Mouse (Mus musculus) layer of hippocampus, adult 9-10 months (tissue): ENCODE data around the gene Carmil1.

ENCODE experiments used
- DNase-seq: peaks from one replicate; pipeline ENCODE4 v3.0.0; 2022; ENCODE audit warnings: low spot score

Gene Carmil1

DNA sequence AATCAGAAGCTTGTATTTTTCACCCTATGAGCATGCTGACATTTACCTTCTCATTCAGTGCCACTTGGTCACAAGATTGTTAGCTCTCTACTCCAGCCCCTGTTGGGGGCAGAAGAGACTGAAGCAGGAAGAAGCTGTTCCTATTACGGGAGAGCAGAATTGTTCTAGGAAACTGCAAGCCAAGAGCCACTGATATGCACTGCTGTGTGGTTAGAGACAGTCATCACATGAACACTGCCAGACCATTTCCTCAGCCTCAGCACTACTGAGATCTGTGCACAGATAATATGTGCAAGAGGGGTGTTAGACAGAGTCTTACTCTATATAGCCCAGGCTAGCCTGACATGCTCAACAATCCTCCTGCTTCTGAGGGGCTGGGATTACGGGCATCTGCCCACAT, 69.4 kb downstream of the Carmil1 start:
- DNase-seq = no peak

GRCm38 (mm10) chr13:24206097-24206496, 74.5 kb downstream of the Carmil1 start:
- DNase-seq = peak; percentile 17

DNA sequence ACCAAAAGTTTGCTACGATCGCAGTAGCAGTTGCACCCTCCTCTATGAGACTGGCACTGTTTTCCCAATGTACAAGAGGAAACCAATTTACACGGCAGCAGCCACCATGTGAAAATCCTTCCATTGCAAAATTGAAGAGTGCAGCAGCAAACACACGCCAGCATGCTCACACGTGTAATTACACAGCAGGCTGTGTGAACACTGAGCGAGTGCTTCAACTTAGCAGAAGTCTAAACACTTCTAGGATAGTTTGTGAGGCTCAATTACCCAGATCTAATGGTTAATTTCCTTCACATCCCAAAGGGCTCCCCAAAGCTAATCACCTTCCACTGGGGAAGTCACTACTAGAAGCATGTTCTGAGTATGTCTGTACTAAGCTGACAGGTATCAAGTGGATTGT, 78.3 kb downstream of the Carmil1 start:
- DNase-seq = no peak

- DNase-seq = no peak
Observed at GRCm38 (mm10) chr13:24199861-24200543, 80.6 kb downstream of the Carmil1 start.

GRCm38 (mm10) chr13:24198396-24198924, 82.1 kb downstream of the Carmil1 start:
- DNase-seq = no peak

DNA sequence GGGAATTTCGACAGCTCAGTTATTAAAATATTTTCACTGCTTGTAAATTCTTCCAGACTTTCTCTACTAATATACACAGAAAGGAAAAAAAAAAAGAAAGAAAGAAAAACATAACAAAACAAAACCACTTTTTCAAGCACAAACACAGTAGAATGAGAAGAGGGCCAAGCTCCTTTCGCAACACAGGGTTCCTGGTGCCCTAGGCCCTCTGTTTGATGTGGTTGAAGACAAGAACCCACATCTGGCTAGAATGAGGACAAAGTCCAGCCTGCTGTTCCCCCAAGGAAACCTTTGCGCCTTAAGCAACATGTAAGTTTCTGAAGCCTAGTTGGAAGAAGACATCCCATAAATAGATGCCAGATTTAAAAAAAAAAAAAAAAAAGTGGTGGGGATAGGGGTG, 85.2 kb downstream of the Carmil1 start:
- DNase-seq = no peak

- DNase-seq = no peak
Observed at GRCm38 (mm10) chr13:24194018-24194417, 86.6 kb downstream of the Carmil1 start.

- no peak for DNase-seq
Observed at GRCm38 (mm10) chr13:24190875-24191663, 89.5 kb downstream of the Carmil1 start.

DNA sequence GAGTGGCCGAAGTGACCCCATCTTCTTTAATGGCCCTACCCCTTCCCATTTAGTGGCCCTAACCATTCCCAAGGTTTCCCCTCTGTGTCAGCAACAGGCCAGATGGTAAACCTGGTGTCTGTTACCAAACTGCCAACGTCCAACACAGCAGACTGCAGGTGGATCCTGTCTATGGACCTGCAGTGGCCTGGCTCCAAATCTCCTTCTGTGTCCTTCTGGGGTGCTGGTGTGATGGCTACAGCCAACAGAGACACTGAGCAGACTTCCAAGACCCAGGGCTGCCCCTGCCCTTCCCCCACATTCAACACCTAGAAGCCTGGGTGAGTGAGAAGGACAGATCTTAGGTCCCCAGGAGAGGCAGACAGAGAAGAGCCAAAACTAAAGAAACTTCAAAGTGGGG, 93.6 kb downstream of the Carmil1 start:
- DNase-seq = no peak

- no peak for DNase-seq
Observed at GRCm38 (mm10) chr13:24185641-24186040, 95.0 kb downstream of the Carmil1 start.

GRCm38 (mm10) chr13:24182878-24183277, 97.7 kb downstream of the Carmil1 start:
- no peak for DNase-seq

GRCm38 (mm10) chr13:24179538-24179937, 101.1 kb downstream of the Carmil1 start:
- no peak for DNase-seq

GRCm38 (mm10) chr13:24177600-24177999, 103.0 kb downstream of the Carmil1 start:
- DNase-seq = no peak

- DNase-seq = no peak
Observed at GRCm38 (mm10) chr13:24176835-24177234, 103.8 kb downstream of the Carmil1 start.

- DNase-seq = peak; percentile 16
Observed at GRCm38 (mm10) chr13:24169658-24170057, 110.9 kb downstream of the Carmil1 start.

- no peak for DNase-seq
Observed at GRCm38 (mm10) chr13:24163368-24163767, 117.2 kb downstream of the Carmil1 start.

- DNase-seq = no peak
Observed at GRCm38 (mm10) chr13:24161105-24161504, 119.5 kb downstream of the Carmil1 start.

- DNase-seq = no peak
Observed at GRCm38 (mm10) chr13:24159972-24160371, 120.6 kb downstream of the Carmil1 start.

- no peak for DNase-seq
Observed at GRCm38 (mm10) chr13:24159190-24159965, 121.2 kb downstream of the Carmil1 start.

DNA sequence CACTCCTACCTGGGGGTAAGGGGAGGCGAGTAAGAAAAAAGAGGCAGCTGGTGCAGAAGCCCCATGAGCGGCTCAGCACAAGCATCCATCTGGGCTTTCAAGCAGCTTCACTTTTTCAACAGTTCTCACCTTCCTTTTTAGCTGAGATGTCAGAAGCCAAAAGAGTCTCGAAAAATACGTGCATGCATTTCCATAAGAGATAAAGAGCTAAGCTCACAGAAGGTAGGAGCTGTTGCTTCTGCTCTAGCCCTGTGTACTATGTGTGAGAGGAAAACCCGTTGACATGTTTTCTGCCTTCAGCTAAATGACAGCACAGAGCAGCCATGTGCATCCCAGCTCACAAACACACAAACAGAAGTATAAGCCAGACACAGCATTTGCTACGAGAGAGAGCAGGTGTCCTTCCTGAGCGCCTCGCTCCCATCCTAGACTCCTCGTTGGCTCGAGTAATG, 123.0 kb downstream of the Carmil1 start:
- DNase-seq = no peak

DNA sequence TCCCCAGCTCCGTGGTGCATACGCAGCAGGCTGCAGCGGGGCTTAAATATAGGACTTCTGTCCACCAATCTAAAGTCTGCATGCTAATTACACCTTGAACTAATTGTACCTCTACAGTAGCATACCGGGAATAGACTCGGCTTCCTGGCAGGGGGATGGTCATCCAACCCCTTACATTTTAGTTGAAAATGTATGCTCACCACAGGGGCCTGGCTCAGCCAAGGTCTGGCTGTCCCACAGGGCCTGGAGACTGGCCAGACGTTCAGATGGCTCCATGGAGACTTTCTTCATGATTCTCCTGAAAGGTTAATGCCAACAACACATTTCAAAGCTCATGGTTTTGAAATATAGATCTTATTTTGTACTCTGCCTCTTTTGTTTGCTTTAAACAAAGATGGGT, 125.4 kb downstream of the Carmil1 start:
- DNase-seq = no peak

GRCm38 (mm10) chr13:24154281-24155061, 126.1 kb downstream of the Carmil1 start:
- DNase-seq = no peak
